Mouse (Mus musculus) right cerebral cortex, postnatal 36 days (tissue): ENCODE measurements at regions not wholly inside any gene's neighbourhood (a gene's known extent, or its start where the extent isn't known, plus 50 kb on each side); places are given as distances from the start of the nearest gene placed in this dataset.

Experiments used
- DNase-seq, 2 experiments: peaks; one replicate each; pipeline ENCODE4 v3.0.0; 2022; ENCODE audit warnings: low spot score in 2 of 2, mixed read lengths in 1 of 2

DNA sequence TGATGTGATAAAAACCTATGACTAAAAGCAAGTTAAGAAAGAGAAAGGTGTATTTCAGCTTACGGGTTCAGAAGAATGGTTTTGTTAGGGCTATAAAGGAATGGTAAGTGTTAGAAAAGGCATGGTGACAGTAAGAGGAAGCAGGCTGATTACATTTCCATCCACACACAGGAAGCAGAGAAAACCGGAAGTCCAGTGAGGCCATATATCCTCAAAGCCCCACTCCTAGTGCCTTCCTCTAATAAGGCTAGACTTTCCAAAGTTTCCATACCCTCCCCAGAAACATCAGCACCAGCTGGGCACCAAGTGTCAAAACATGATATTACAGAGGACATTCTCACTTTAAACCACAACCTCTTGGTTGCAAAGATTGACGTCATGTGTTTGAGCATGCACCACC lies 316.3 kb downstream of the Klf5 start:
- DNase-seq: no peak

DNA sequence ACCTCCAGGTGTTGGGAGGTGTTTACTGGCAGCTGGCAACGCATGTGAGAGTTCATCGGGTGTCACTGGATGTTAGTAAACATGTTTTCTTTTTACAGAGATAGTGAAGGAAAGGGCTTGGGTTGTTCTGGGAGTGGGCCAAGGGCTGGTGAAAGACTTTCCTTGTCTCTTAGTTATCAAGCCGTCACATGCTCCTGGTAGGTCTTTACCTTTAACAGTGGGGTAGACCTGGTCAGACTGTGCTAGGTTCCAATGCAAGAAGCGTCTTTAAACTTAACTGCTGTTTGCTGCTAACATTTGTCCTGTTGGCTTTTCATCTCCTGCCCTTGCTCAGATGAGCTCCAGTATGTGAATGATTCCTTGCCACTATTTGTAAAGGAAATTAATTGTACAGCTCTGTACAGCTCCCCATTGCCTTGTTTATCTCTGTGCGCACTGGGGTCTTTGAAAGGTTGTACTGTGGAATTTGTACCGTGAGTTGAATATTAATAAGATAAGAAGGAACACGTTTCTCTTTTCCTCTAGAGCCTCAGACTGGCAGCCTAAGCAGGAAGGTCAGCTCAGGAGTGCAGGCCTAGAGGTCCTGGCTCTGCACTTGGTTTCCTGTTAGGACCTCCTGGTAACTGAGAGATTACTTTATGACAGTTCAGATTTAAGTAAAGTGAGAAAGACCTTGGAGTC lies 318.3 kb downstream of the Klf5 start:
- DNase-seq: no peak

DNA sequence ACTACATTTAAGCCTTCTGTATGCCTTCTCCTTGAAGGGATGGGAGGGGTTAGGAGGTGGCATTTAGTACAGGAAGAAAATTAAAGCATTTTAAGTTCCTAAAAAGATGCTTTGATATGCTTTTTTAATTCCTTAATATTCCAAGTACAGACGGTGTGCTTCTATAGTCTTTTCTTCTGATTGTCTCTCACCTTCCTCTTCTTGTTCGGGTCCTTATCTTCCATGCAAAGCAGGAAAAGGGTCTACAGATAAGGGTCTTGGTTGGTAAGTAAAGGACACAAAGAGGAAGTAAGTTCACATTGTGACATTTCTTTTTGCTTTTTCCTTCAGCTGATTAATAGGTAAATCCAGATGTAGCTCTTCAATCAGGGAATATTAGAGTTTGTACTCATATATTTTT lies 318.9 kb downstream of the Klf5 start:
- no peak for DNase-seq

DNA sequence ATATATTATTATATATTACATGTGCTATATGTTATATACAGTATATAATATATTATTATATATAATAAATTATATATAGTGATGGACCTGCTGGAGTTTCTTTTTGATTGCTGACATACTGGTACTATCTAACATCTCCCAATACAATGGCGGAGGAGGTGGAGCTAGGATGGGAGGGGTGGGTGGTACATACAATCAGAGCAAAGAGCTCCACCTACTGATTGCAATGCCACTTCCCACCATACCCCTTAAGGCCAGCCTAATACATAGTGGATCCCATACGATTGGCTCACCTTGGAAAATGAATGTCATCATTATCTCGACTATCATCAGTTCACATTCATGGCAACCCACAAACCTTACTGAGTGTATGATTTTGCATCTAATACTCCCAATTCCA lies 323.0 kb downstream of the Klf5 start:
- DNase-seq: no peak

DNA sequence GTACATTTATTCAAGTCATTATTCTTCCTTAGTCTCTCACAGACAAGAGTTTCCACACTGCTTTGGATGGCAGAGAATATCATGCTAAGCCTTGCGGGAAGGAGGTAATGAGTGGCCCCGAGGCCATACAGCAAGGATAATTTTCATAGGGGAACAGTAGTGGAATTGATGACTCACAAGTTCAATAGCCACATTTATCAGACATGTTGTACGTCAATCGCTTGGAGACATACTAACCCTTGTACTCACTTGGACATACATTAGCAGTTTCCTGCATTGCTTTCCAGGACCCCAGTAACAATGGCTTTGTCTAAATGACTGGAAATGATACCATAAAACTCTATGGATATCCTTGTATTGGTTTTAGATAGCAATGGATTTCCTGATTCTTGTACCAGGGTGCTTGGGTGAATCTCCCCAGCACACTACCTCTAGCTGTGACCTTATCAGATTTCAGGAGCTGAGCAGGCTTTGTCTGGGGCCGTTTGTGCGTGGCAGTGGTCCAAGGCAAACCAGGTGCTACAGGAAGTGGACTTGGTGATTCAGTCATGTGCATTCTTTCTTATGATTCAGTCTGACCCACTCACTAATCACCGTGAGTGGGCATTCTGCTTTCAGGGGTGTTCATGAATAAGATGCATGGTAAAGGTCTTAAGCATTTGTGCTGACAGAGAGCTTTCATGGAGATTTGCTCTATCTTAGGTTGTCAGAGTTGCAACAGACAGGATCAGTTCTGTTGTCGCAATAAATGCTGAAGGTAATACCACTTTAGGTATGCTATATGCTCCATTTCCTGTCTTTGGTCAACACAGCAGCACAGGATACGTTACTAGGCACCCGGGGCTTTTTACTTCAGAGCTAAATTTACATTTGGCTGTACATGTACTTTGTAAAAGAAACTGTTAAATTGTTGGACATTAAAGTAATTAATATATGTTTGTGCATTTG lies 326.2 kb downstream of the Klf5 start:
- DNase-seq: no peak

DNA sequence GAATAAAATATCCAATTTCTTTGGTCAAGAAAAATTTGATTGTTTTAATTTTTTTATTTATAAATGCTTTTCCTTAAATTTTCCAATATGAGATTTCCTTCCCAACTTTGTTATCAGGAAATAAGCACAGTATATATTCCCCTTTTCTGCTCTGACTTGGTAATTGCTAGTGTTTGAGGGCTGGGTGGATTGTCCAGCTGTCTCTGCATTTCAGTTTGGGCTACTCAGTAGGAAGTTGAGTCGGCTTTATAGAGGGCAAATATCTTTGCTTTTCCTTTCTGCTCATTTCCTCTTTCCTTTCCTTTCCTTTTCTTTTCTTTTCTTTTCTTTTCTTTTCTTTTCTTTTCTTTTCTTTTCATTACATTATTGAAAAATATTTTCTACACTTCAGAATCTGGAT lies 329.1 kb downstream of the Klf5 start:
- no peak for DNase-seq

DNA sequence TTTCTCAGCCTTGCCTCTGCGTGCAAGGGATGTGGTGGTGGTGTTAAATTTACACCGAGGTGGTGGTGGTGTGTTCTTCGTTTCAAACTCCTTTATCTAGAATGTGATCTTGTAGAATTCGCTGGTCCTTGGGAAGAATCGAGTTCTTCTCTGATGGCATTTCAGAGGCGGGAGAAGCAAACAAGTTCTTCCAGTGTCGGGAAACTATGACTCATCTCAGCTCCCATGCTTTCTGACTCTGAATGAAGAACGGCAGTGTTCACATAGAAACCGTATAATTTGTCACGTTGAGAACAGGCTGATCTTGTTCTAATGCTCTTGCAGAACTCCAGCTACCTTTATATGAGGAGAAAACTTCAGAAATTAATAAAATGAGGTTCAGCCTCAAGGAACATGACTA lies 332.6 kb downstream of the Klf5 start:
- DNase-seq: peak; percentile 24 to 65

DNA sequence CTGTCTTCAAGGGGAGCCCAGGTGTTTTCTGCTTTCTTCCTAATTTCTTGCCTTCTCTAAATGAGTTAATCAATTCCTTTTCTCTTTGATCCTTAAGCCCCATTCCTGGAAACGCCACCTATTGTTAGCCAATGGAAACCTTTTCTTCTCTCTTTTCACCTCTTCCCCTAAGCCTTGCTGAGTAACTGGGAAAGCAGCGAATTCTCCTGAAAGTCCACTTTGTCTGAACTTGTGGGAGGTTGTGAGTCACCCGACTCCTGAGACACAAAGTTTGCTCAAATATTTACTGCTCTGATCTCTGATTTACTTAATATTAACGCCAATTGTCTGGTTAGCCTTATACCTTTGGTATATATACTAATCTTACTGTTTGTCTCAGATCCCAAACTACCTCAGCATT lies 334.0 kb downstream of the Klf5 start:
- no peak for DNase-seq

DNA sequence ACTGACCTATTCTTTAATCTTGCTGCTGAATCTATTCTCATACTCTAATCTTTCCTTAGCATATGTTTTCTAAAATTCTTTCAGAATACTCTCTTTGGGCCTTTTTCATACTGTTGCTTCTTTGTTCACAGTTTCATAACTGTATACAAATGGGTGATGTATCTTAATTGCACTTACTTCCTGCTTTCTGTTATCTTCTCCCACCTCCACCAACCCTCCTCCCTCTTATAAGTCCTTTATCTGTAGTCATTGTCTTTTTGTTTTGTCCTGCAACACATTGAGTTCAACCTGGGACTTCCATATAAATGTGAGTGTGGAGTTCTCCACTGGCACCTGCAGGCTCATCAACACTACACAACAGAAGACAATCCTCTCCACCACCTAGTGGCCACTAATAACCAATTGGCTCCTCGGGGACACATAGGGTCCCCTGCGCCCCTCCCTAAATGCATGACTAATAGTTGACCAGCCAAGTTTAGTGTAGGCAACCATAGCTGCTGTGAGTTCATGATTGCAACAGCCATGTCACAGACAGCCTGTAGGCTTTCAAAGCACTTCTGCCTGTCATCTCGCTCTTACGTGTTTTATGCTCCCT lies 337.2 kb downstream of the Klf5 start:
- no peak for DNase-seq

DNA sequence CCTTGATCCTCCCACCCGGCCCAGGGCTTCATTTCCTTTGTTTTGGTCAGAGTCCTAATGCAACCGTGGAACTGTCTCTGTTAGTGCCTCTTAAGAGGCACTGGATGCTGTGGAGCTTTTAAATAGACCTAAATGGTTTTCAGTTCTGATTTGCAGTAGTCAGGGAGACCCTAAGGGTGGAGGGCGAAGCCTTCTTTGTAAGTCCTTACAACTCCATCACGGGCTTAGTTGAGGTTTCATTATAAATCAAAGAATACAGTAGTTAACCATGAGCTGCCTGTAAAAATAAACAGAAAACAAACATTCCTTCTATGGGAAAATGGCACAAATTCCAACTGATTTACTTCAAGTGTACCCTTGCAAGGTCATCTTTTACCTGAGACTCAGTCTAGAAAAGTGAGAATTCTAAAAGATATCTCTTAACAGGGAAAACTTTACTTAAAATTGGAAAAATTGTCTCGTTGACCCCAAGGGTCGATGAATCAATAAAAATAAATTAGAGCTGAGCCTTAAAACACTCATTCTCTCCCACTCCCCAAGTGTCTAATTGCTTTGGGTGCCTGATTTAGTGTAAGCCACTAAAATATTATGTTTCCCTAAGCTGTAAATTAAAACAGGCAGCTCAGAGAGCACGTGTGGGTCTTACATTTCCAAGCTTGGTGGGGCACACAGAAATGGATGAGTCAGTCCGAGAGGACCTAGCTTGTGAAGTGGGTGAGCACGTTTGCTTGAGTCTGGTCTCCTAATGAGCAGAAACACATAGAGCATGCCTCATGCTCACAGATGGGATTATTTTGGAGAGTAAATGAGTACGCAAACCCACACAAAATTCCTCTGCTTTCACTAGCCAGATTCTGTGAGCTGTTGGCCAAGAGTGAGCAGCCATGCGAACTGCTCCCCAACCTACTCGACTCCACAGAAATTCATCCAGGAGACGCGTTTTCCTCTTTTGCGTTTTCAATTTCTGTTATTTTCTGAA lies 343.3 kb downstream of the Klf5 start:
- DNase-seq: peak; percentile 15 to 25

DNA sequence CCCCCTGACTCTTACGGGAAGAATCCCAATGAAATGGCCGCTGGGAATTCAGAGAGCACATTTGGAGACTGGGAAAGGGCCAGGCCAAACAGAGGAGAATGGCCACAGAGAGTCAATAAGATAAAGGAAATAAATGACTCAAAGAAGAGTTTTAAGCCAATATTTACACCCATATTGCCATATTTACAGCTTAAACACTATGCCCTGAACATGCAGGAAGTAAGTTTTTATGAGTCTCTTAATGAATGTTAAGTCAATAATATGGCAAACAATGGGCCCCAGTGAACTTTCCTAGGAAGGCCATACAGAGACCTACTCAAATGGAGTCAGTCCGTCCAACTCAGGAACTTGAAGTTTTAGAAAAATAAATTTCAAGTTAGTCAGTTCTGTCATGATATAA lies 347.8 kb downstream of the Klf5 start:
- DNase-seq: no peak

DNA sequence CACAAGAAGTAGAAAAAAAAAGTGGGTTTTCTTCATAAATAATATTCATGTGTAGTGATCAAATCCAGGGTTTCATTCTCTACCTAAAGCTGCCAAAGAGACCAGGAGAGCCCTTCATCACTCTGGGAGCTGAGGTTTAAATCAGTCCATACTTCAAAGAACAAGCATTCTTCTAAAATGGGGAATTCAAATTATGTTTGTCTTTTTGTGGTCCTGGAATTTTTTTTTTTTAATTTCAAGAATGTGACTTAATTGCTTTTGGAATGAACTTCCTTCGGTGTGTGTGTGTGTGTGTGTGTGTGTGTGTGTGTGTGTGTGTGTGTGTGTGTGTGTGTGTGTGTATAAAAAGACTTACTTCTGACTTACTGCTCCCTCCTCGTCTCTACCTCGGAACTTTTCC lies 375.9 kb downstream of the Klf5 start:
- no peak for DNase-seq

DNA sequence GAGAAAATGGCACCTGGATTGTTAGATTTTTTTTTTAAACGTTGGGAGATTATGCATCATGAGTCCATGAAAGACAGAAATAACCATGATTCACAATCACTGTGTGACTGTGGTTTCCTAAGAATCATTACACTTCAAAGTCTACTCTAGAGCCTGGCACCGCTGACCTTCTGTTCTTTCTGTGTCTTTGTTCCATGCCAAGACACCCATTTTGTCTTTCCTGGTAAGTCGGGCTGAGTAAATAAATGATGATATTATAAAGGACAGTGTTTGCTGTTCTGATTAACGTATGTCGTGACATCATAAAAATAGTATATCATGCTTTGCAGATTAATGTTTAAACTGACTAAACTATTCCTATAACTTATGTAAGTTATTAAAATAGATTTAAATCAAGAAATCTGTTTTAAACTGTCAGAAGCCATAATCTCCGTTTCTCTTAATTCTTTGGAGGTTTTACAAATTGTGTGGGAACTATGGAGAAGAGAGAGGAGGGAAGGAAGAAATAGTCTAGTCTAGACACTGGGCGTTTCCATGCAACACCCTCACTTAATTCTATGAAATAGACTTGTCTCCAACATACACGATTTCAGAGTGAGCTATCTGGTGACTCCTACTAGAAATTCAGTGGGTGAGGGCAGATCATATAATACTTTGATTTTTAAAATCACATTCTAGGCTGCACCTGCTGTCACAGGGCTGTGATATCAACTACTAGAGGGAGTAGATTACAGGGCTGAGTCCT lies 388.7 kb downstream of the Klf5 start:
- DNase-seq: no peak

DNA sequence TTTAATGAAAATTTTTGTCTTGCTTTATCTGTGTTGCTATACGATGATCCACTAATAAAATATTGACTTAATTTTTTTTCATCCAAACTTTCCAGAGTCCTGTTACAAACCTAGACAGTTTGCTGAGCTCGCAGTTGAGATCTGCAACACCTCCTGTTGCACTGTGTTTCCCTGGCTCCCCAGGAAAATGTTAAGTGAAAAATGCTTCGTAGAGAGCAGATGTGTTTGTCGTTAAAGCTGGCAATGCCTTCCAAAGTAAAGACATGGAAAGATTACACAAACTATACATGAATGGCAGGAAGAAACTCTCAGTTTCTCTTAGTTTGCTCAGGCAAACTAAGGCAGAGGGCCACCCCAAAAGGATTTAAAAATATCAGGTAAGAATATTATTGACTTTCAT lies 389.9 kb downstream of the Klf5 start:
- DNase-seq: no peak

DNA sequence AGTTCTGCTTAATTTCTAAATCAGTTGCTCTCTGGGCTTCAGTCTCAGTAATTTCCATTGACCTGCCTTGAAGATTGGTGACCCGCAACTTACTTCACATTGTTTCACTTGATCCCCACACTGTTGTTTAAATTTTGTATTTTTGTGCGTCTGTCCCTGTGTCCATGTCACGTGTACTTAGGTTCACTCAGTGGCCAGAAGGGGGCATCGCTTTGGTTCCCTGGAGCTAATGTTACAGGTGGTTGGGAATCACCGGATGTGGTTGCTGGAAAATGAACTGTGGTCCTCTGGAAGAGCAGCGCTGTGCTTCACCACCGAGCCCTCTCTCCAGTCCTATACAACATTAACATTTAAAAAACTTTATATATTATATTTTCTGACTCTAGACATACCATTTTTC lies 397.8 kb downstream of the Klf5 start:
- DNase-seq: no peak

DNA sequence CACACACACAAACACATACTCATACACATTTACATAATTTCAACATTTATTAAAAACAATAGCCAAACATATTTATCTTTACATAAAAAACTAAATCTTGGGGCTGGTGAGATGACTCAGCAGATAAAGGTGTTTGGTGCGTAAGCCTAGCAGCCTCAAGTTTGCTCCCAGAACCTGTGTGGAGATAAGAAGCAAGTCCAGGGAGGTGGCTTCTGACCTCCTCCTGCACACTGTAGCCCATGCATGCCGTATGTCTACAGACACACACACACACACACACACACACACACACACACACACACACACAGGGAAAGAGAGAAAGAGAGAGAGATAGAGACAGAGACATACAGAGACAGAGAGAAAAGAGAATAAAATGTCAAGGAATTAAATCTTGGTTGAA lies 401.1 kb downstream of the Klf5 start:
- DNase-seq: no peak

DNA sequence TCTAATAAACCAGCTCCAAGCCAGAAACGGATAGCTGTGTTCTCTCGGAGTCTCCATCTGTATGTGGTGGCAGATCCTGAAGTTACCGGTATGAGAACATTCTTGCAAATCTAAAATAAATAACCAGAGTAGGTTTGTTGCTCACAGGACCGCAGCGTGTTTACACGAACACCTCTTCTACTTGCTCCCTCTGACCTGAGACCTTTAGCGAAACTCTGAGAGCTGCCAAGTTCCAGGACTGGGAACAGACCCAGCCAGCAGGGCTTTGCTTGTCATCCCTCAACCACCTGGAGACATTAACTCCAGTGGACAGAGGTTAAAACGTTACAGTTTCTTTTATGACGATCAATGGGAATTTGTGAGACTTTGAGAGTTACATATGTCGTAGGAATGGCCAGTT lies 407.5 kb downstream of the Klf5 start:
- no peak for DNase-seq

DNA sequence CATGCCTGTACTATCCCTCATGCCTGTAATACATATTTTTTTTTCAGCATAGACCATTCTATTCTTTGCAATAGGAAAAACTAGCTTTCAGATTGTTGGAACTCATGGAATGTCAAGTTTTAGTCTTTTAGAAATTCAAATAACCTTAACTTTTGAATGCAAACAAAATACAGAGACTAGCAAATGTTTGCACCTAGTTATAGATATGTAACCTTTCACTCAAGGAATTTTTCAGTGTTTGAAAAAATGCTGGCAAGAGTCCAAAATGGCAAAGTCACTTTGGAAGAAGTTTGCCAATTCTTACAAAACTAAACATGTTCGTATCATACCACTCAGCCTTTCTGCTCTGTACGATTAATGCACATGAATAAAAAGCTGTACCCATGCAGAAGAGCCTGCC lies 409.6 kb downstream of the Klf5 start:
- DNase-seq: no peak

DNA sequence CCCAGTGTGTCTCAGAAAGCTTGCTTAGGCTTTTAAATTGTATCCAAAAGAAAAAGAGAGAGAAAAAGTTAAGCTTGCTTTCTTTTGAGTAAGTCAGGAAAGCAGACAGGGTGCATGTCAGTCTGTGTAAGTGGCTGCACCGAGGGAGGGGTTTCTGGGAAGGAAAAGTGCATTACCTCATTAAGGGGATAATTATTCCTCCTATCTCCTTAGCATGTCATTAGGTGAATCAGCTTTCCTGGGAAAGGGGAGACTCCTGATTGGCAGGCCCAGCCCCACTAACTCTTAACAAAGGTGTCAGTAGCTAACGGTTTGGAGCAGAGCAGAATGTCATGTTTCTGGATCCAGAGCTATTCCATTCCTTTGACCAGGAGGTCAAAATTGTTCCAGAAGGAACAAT lies 411.3 kb downstream of the Klf5 start:
- DNase-seq: no peak

DNA sequence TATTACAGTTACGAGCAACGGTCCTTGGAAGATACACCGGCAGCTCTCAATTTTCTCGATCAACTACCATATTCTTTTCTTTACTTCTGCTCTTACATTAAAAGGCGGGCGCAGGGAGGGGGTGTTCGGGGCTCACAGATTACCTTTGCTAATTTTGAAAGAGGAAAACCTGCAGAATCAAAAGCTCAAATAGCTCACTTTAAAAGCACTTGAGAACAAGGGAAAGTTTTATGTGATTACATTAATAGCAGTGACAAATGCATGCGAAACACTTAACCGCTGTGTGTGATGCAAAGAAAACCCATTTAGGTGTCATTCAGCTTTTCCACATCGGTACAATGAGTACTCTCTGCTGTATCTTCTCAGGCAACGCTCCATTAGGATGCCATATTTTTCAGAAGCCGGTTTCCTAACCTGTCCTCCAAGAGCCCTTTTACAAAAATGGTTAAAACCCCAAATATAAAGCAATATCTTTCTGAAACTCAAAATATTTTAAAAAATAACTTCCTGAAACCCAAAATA lies 412.2 kb downstream of the Klf5 start:
- DNase-seq: no peak

DNA sequence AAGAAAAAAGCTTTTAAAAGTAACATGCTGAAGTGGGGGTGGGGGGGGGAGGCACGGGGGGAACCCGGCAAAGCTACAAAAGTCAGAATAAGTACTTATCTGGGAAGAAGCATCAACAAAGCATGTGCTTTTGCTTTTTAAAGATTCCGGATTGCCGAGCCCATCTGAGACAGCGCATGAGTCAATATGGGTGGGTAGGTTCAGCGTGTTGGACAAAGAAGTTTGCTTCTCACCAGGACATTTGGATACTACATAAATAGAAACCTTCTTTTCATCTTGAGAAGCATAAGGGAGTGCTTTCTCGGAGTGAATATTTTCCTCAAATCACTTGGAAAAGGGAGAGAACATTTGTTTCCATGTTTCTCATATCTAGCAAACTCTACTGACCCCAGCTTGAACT lies 414.1 kb downstream of the Klf5 start:
- DNase-seq: peak; percentile 10 to 31
